Mouse (Mus musculus) cerebellum, adult 9-11 months (tissue): ENCODE measurements at regions not wholly inside any gene's neighbourhood (a gene's known extent, or its start where the extent isn't known, plus 50 kb on each side); places are given as distances from the start of the nearest gene placed in this dataset.

Source experiments
- DNase-seq: peaks from one replicate; pipeline ENCODE4 v3.0.0; 2022

- no peak for DNase-seq
Observed at GRCm38 (mm10) chr14:78368881-78369280, 61.0 kb upstream of the Tnfsf11 start.

- DNase-seq, result no peak
Observed at GRCm38 (mm10) chr14:78364822-78365221, 57.0 kb upstream of the Tnfsf11 start.

- DNase-seq, result no peak
Observed at GRCm38 (mm10) chr14:78363123-78363522, 55.3 kb upstream of the Tnfsf11 start.
